Mouse (Mus musculus): ENCODE measurements around the gene Abcb10. TPM values are rescaled to one million over a fixed set of nuclear protein-coding genes. Genes with fewer than 3 reads are reported as not detected.

Abcb10 gene
- total RNA-seq, 1 experiment, result 24.6 TPM

- Histone ChIP-seq H3K4me3 (ENCODE audit: insufficient read depth in 1 of 2, low read depth in 1 of 2, low read length in 2 of 2, poor library complexity in 1 of 2, severe bottlenecking in 1 of 2) (peak overlapping the region in 1 of 2 experiments; percentile 28; a peak in 1 of 4 replicates), H3K4me1 (ENCODE audit: control insufficient read depth in 2 of 2, insufficient read depth in 2 of 2, low read length in 2 of 2, poor library complexity in 1 of 2) (peaks cover 7 to 20% of the 10 kb centered on the region in 2 experiments; a peak in 3 of 4 replicates), H3K36me3 (ENCODE audit: control insufficient read depth, insufficient read depth, low read length, poor library complexity, severe bottlenecking) (peaks cover 30% of the 10 kb centered on the region), H3K9me3 (ENCODE audit: control insufficient read depth, insufficient read depth, low read depth, low read length) (no peaks in the 10 kb centered on the region), H3K9ac (ENCODE audit: insufficient read depth, low read depth, low read length, poor library complexity, severe bottlenecking) (peak overlapping the region; percentile 45; the same call in 1 of the 2 replicates), H3K27ac (ENCODE audit: insufficient read depth, low read depth, low read length, poor library complexity, severe bottlenecking) (peak overlapping the region; percentile 93)
- in situ Hi-C loops (cut with MboI; ENCODE audit: low sequenced_read_pairs in 2 of 2, unreplicated experiment in 2 of 2), result no loop called here
- TF ChIP-seq HCFC1 (IDR thresholded peaks at IDR 0.05; ENCODE audit: borderline replicate concordance, insufficient read depth, low read length), result no peak
- peak; percentile 91 for TF ChIP-seq ZNF384 (IDR thresholded peaks at IDR 0.05; ENCODE audit: low read depth, low read length)
- TF ChIP-seq ZC3H11A (IDR thresholded peaks at IDR 0.05; ENCODE audit: borderline replicate concordance, low read depth, low read length), result no peak
- TF ChIP-seq MAFK (IDR thresholded peaks at IDR 0.05; ENCODE audit: insufficient read depth, low read depth, low read length), result no peak
- no peak for TF ChIP-seq CHD2 (IDR thresholded peaks at IDR 0.05; ENCODE audit: low read depth, low read length)
- peak; percentile 68 for DNase-seq (ENCODE audit: low read depth, low spot score)
Measured at GRCm38 (mm10) chr8:124011989-124012586, 29.2 kb upstream of the Abcb10 start.

- in situ Hi-C loops (cut with MboI; ENCODE audit: low sequenced_read_pairs in 2 of 2, unreplicated experiment in 2 of 2), result no loop called here
- TF ChIP-seq ZC3H11A (IDR thresholded peaks at IDR 0.05; ENCODE audit: borderline replicate concordance, low read depth, low read length) (no peak), HCFC1 (IDR thresholded peaks at IDR 0.05; ENCODE audit: borderline replicate concordance, insufficient read depth, low read length) (no peak), CHD2 (IDR thresholded peaks at IDR 0.05; ENCODE audit: low read depth, low read length) (no peak), ZNF384 (IDR thresholded peaks at IDR 0.05; ENCODE audit: low read depth, low read length) (no peak), MAFK (IDR thresholded peaks at IDR 0.05; ENCODE audit: insufficient read depth, low read depth, low read length) (no peak)
- H3K4me1 ChIP-seq (ENCODE audit: control insufficient read depth in 2 of 2, insufficient read depth in 2 of 2, low read length in 2 of 2, poor library complexity in 1 of 2), result peaks cover 7 to 20% of the 10 kb centered on the region in 2 experiments; a peak in 3 of 4 replicates
- DNase-seq (ENCODE audit: low read depth, low spot score), result peak; percentile 40
- H3K36me3 ChIP-seq (ENCODE audit: control insufficient read depth, insufficient read depth, low read length, poor library complexity, severe bottlenecking), result peaks cover 35% of the 10 kb centered on the region
- H3K27ac ChIP-seq (ENCODE audit: insufficient read depth, low read depth, low read length, poor library complexity, severe bottlenecking), result peak overlapping the region; percentile 79; the same call in 1 of the 2 replicates
- H3K9ac ChIP-seq (ENCODE audit: insufficient read depth, low read depth, low read length, poor library complexity, severe bottlenecking), result peak overlapping the region; percentile 16; the same call in 1 of the 2 replicates
- peak overlapping the region in 1 of 2 experiments; percentile 33; a peak in 1 of 4 replicates for H3K4me3 ChIP-seq (ENCODE audit: insufficient read depth in 1 of 2, low read depth in 1 of 2, low read length in 2 of 2, poor library complexity in 1 of 2, severe bottlenecking in 1 of 2)
- no peaks in the 10 kb centered on the region for H3K9me3 ChIP-seq (ENCODE audit: control insufficient read depth, insufficient read depth, low read depth, low read length)
Measured at GRCm38 (mm10) chr8:124011580-124011979, 28.7 kb upstream of the Abcb10 start.

GRCm38 (mm10) chr8:124007829-124008228 lies 24.9 kb upstream of the Abcb10 start:
- H3K36me3 ChIP-seq (ENCODE audit: control insufficient read depth, insufficient read depth, low read length, poor library complexity, severe bottlenecking), result peaks cover 66% of the 10 kb centered on the region
- no peaks in the 10 kb centered on the region for H3K9me3 ChIP-seq (ENCODE audit: control insufficient read depth, insufficient read depth, low read depth, low read length)
- DNase-seq (ENCODE audit: low read depth, low spot score), result no peak
- no peak overlapping the region for H3K9ac ChIP-seq (ENCODE audit: insufficient read depth, low read depth, low read length, poor library complexity, severe bottlenecking)
- H3K4me1 ChIP-seq (ENCODE audit: control insufficient read depth in 2 of 2, insufficient read depth in 2 of 2, low read length in 2 of 2, poor library complexity in 1 of 2), result peaks cover 0 to 15% of the 10 kb centered on the region in 2 experiments; a peak in 3 of 4 replicates
- in situ Hi-C loops (cut with MboI; ENCODE audit: low sequenced_read_pairs in 2 of 2, unreplicated experiment in 2 of 2), result no loop called here
- no peak overlapping the region for H3K4me3 ChIP-seq (ENCODE audit: insufficient read depth in 1 of 2, low read depth in 1 of 2, low read length in 2 of 2, poor library complexity in 1 of 2, severe bottlenecking in 1 of 2)
- no peak overlapping the region for H3K27ac ChIP-seq (ENCODE audit: insufficient read depth, low read depth, low read length, poor library complexity, severe bottlenecking)
- TF ChIP-seq CHD2 (IDR thresholded peaks at IDR 0.05; ENCODE audit: low read depth, low read length) (no peak), MAFK (IDR thresholded peaks at IDR 0.05; ENCODE audit: insufficient read depth, low read depth, low read length) (no peak), ZNF384 (IDR thresholded peaks at IDR 0.05; ENCODE audit: low read depth, low read length) (no peak), ZC3H11A (IDR thresholded peaks at IDR 0.05; ENCODE audit: borderline replicate concordance, low read depth, low read length) (no peak), HCFC1 (IDR thresholded peaks at IDR 0.05; ENCODE audit: borderline replicate concordance, insufficient read depth, low read length) (no peak)

GRCm38 (mm10) chr8:124002546-124003108 lies 19.7 kb upstream of the Abcb10 start:
- in situ Hi-C loops (cut with MboI; ENCODE audit: low sequenced_read_pairs in 2 of 2, unreplicated experiment in 2 of 2), result no loop called here
- H3K4me1 ChIP-seq (ENCODE audit: control insufficient read depth in 2 of 2, insufficient read depth in 2 of 2, low read length in 2 of 2, poor library complexity in 1 of 2), result peaks cover 0 to 7% of the 10 kb centered on the region in 2 experiments; a peak in 1 of 4 replicates
- H3K4me3 ChIP-seq (ENCODE audit: insufficient read depth in 1 of 2, low read depth in 1 of 2, low read length in 2 of 2, poor library complexity in 1 of 2, severe bottlenecking in 1 of 2), result no peak overlapping the region
- H3K36me3 ChIP-seq (ENCODE audit: control insufficient read depth, insufficient read depth, low read length, poor library complexity, severe bottlenecking), result peaks cover 71% of the 10 kb centered on the region
- DNase-seq (ENCODE audit: low read depth, low spot score), result no peak
- no peaks in the 10 kb centered on the region for H3K9me3 ChIP-seq (ENCODE audit: control insufficient read depth, insufficient read depth, low read depth, low read length)
- no peak overlapping the region for H3K9ac ChIP-seq (ENCODE audit: insufficient read depth, low read depth, low read length, poor library complexity, severe bottlenecking)
- H3K27ac ChIP-seq (ENCODE audit: insufficient read depth, low read depth, low read length, poor library complexity, severe bottlenecking), result no peak overlapping the region
- TF ChIP-seq MAFK (IDR thresholded peaks at IDR 0.05; ENCODE audit: insufficient read depth, low read depth, low read length), result no peak
- TF ChIP-seq HCFC1 (IDR thresholded peaks at IDR 0.05; ENCODE audit: borderline replicate concordance, insufficient read depth, low read length), result no peak
- TF ChIP-seq CHD2 (IDR thresholded peaks at IDR 0.05; ENCODE audit: low read depth, low read length), result no peak
- TF ChIP-seq ZC3H11A (IDR thresholded peaks at IDR 0.05; ENCODE audit: borderline replicate concordance, low read depth, low read length), result no peak
- TF ChIP-seq ZNF384 (IDR thresholded peaks at IDR 0.05; ENCODE audit: low read depth, low read length), result no peak

All from ES-E14 (cell line).